Mouse (Mus musculus): ENCODE measurements around the gene Hipk4. TPM values are rescaled to one million over a fixed set of nuclear protein-coding genes. Genes with fewer than 3 reads are reported as not detected.

The Hipk4 gene
- polyA plus RNA-seq, 1 experiment: 0.48 TPM

GRCm38 (mm10) chr7:27540935-27541334, 17.9 kb downstream of the Hipk4 start:
- H3K4me3 ChIP-seq (ENCODE audit: insufficient read depth, low read depth, low read length): no peak overlapping the region
- H3K36me3 ChIP-seq (ENCODE audit: control insufficient read depth, insufficient read depth, low read length): no peaks in the 10 kb centered on the region
- no peak overlapping the region for H3K27ac ChIP-seq (ENCODE audit: insufficient read depth, low read depth, low read length)
- TF ChIP-seq POLR2A (IDR thresholded peaks at IDR 0.05; ENCODE audit: low read depth, low read length) (no peak), CTCF (conservative IDR thresholded peaks at IDR 0.05; ENCODE audit: insufficient read depth, insufficient read length, low read depth, low read length) (no peak)
- 94% methylated on average over 6 of the region's 6 CpGs for WGBS
- H3K4me1 ChIP-seq (ENCODE audit: control insufficient read depth, insufficient read depth, low read length): no peaks in the 10 kb centered on the region
- H3K27me3 ChIP-seq (replicated peaks; ENCODE audit: control insufficient read depth, insufficient read depth, low read length): no peaks in the 10 kb centered on the region
- DNase-seq: no peak

DNA sequence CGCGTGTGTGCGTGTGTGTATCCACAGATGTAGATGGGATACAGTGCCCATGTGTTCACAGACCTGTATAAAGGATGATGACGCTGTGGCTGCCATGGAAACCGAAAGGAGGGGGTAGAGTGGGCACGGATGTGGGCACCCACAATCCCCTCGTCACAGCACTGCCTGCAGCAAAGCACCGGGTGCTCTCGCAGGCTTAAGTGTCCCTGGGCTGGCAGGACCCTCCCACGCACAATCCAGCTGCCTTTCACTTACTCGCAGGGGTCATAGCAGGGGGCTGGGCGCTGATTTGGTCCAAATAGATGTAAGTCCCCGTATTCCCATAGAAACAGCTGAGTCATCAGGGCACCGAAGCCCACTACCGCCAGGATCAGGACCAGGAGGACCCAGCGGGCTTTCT, 18.4 kb downstream of the Hipk4 start:
- no peak for TF ChIP-seq POLR2A (IDR thresholded peaks at IDR 0.05; ENCODE audit: low read depth, low read length)
- no peak for TF ChIP-seq CTCF (conservative IDR thresholded peaks at IDR 0.05; ENCODE audit: insufficient read depth, insufficient read length, low read depth, low read length)
- Histone ChIP-seq H3K27ac (ENCODE audit: insufficient read depth, low read depth, low read length) (no peak overlapping the region), H3K27me3 (replicated peaks; ENCODE audit: control insufficient read depth, insufficient read depth, low read length) (no peaks in the 10 kb centered on the region), H3K4me1 (ENCODE audit: control insufficient read depth, insufficient read depth, low read length) (no peaks in the 10 kb centered on the region), H3K36me3 (ENCODE audit: control insufficient read depth, insufficient read depth, low read length) (no peaks in the 10 kb centered on the region), H3K4me3 (ENCODE audit: insufficient read depth, low read depth, low read length) (no peak overlapping the region)
- 74% methylated on average over 16 of the region's 16 CpGs for WGBS
- no peak for DNase-seq

GRCm38 (mm10) chr7:27541922-27542321, 18.9 kb downstream of the Hipk4 start:
- Histone ChIP-seq H3K4me1 (ENCODE audit: control insufficient read depth, insufficient read depth, low read length) (no peaks in the 10 kb centered on the region), H3K36me3 (ENCODE audit: control insufficient read depth, insufficient read depth, low read length) (no peaks in the 10 kb centered on the region), H3K4me3 (ENCODE audit: insufficient read depth, low read depth, low read length) (no peak overlapping the region), H3K27me3 (replicated peaks; ENCODE audit: control insufficient read depth, insufficient read depth, low read length) (no peaks in the 10 kb centered on the region), H3K27ac (ENCODE audit: insufficient read depth, low read depth, low read length) (no peak overlapping the region)
- DNase-seq: no peak
- TF ChIP-seq CTCF (conservative IDR thresholded peaks at IDR 0.05; ENCODE audit: insufficient read depth, insufficient read length, low read depth, low read length) (no peak), POLR2A (IDR thresholded peaks at IDR 0.05; ENCODE audit: low read depth, low read length) (no peak)
- WGBS: 60% methylated on average over 5 of the region's 5 CpGs

DNA sequence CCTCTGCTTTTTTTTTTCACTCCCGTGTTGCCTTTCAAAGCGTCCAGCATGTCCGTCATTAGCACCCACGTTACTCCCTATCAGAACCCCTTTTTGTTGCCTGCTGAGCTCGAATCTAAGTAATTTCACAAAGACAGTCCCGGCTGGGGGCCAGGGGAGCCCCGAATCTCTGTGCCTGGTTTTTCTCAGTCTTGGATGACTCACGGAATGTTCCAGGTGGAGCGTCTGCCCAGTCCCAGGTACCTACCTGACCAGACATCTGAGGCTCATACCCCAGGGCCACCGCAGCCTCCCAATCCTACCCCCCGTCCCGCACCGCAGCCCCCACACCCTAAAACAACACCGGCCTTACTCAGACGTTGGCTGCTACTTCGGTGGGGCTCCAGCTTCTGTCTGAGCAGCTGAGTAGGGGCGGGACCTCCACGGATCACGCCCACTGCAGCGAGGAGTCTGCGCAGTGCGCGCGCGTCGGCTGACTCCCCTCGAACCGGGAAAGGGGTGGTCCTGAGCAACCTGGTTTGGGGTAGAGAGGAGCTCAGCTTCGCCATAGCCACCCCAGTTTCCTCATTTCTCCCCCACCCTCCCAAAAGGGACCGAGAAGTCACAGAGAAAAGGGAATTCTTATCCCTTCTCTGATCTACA, 19.4 kb downstream of the Hipk4 start:
- Histone ChIP-seq H3K27ac (ENCODE audit: insufficient read depth, low read depth, low read length) (no peak overlapping the region), H3K27me3 (replicated peaks; ENCODE audit: control insufficient read depth, insufficient read depth, low read length) (no peaks in the 10 kb centered on the region), H3K36me3 (ENCODE audit: control insufficient read depth, insufficient read depth, low read length) (no peaks in the 10 kb centered on the region), H3K4me1 (ENCODE audit: control insufficient read depth, insufficient read depth, low read length) (no peaks in the 10 kb centered on the region), H3K4me3 (ENCODE audit: insufficient read depth, low read depth, low read length) (peak overlapping the region; percentile 55)
- peak; percentile 78 for DNase-seq
- TF ChIP-seq POLR2A (IDR thresholded peaks at IDR 0.05; ENCODE audit: low read depth, low read length) (no peak), CTCF (conservative IDR thresholded peaks at IDR 0.05; ENCODE audit: insufficient read depth, insufficient read length, low read depth, low read length) (no peak)
- under 1% methylated on average over 30 of the region's 30 CpGs for WGBS

GRCm38 (mm10) chr7:27543065-27543464, 20.0 kb downstream of the Hipk4 start:
- no peak for DNase-seq
- no peak overlapping the region for H3K4me3 ChIP-seq (ENCODE audit: insufficient read depth, low read depth, low read length)
- H3K4me1 ChIP-seq (ENCODE audit: control insufficient read depth, insufficient read depth, low read length): no peaks in the 10 kb centered on the region
- no peaks in the 10 kb centered on the region for H3K36me3 ChIP-seq (ENCODE audit: control insufficient read depth, insufficient read depth, low read length)
- H3K27me3 ChIP-seq (replicated peaks; ENCODE audit: control insufficient read depth, insufficient read depth, low read length): no peaks in the 10 kb centered on the region
- TF ChIP-seq POLR2A (IDR thresholded peaks at IDR 0.05; ENCODE audit: low read depth, low read length) (no peak), CTCF (conservative IDR thresholded peaks at IDR 0.05; ENCODE audit: insufficient read depth, insufficient read length, low read depth, low read length) (no peak)
- H3K27ac ChIP-seq (ENCODE audit: insufficient read depth, low read depth, low read length): no peak overlapping the region
- WGBS: 30% methylated on average over 6 of the region's 6 CpGs

- TF ChIP-seq POLR2A (IDR thresholded peaks at IDR 0.05; ENCODE audit: low read depth, low read length): no peak
- no peak for TF ChIP-seq CTCF (conservative IDR thresholded peaks at IDR 0.05; ENCODE audit: insufficient read depth, insufficient read length, low read depth, low read length)
- 89% methylated on average over 4 of the region's 4 CpGs for WGBS
- Histone ChIP-seq H3K27me3 (replicated peaks; ENCODE audit: control insufficient read depth, insufficient read depth, low read length) (no peaks in the 10 kb centered on the region), H3K4me1 (ENCODE audit: control insufficient read depth, insufficient read depth, low read length) (no peaks in the 10 kb centered on the region), H3K36me3 (ENCODE audit: control insufficient read depth, insufficient read depth, low read length) (no peaks in the 10 kb centered on the region), H3K27ac (ENCODE audit: insufficient read depth, low read depth, low read length) (no peak overlapping the region), H3K4me3 (ENCODE audit: insufficient read depth, low read depth, low read length) (no peak overlapping the region)
- no peak for DNase-seq
Observed at GRCm38 (mm10) chr7:27543851-27544250, 20.8 kb downstream of the Hipk4 start.

DNA sequence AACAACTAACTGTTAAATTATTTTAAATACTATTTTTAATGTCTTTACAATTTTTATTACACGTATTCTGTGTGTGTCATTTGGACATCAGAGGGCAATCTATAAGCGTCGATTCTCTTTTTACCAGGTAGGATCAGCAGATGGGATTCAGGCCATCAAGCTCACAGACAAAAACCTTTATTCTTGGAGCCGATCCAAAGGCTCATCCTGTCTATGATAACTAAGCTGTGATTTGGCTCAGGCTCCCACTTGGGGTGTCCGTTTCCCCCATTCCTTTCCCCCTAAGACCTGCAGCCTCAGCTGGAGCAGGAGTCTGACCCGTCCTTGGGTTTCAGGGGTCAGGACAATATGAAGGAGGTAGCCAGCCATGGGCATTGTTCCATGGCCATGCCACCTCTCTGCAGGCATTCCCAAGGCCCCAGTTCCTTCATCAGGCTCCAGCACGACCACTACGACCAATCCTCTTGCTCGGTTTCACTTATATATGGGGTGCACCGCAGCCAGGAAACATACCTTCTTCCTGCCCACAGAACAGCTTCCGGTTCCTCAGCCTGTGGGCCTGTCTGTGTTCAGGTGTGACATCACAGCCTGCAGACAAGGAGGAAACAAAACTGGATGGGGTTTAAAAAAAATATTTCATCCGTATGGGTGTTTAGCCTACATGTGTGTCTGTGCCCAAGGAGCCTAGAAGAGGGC, 21.8 kb downstream of the Hipk4 start:
- TF ChIP-seq CTCF (conservative IDR thresholded peaks at IDR 0.05; ENCODE audit: insufficient read depth, insufficient read length, low read depth, low read length): no peak
- TF ChIP-seq POLR2A (IDR thresholded peaks at IDR 0.05; ENCODE audit: low read depth, low read length): no peak
- Histone ChIP-seq H3K4me1 (ENCODE audit: control insufficient read depth, insufficient read depth, low read length) (no peaks in the 10 kb centered on the region), H3K36me3 (ENCODE audit: control insufficient read depth, insufficient read depth, low read length) (no peaks in the 10 kb centered on the region), H3K27ac (ENCODE audit: insufficient read depth, low read depth, low read length) (no peak overlapping the region), H3K27me3 (replicated peaks; ENCODE audit: control insufficient read depth, insufficient read depth, low read length) (no peaks in the 10 kb centered on the region), H3K4me3 (ENCODE audit: insufficient read depth, low read depth, low read length) (no peak overlapping the region)
- DNase-seq: no peak
- WGBS: 74% methylated on average over 12 of the region's 12 CpGs
